Mouse (Mus musculus): ENCODE measurements around the gene BC035044.

DNA sequence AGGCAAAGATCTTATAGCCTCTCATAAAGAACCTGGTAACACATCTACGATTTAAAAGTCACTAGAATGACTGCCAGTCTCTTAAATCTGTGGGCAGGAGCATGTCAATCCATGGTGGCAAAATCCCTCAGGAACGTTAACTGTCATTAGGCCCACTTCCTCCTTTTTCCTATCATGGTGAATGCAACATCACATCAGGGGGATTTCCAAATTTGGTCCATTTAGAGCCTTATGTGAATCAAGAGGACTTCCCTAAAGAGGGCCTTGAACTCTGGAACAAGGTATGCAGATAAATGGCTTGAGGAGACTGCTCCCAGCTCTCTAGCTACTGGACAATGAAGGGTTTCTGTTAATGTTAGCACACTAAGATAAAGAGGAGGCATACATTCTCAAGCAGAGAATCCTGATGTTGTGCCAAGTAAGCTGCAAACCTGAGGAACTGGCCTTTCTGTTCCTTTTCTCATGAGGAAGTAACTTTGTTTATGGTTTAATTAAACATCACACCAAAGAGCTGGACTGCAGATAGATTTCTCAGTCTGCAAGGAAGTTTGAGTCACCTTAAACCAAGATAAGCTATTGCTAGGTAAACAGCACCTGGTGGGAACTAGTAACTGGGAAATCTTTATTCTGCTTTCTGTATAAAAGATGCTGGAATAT lies 22.8 kb upstream of the BC035044 start:
- TF ChIP-seq CTCF (IDR thresholded peaks at IDR 0.05; ENCODE audit: control insufficient read depth, insufficient read depth, low read length), result no peak
- no peak for TF ChIP-seq POLR2A (IDR thresholded peaks at IDR 0.05; ENCODE audit: borderline replicate concordance, control insufficient read depth, low read depth, low read length)

All from bone marrow, adult 2 months (tissue).